Mouse (Mus musculus) liver, postnatal 0 days (tissue): ENCODE measurements at regions not wholly inside any gene's neighbourhood (a gene's known extent, or its start where the extent isn't known, plus 50 kb on each side); places are given as distances from the start of the nearest gene placed in this dataset.

Experiments
- CTCF ChIP-seq: sonication (generic); IDR thresholded peaks from 2 replicates; pipeline ENCODE4 v1.5.1; 2016; ENCODE audit warnings: antibody characterized with exemption, low read depth
- EP300 ChIP-seq: IDR thresholded peaks from 2 replicates; pipeline ENCODE4 v1.6.1; 2016; ENCODE audit warnings: antibody characterized with exemption, low read depth, mild to moderate bottlenecking

DNA sequence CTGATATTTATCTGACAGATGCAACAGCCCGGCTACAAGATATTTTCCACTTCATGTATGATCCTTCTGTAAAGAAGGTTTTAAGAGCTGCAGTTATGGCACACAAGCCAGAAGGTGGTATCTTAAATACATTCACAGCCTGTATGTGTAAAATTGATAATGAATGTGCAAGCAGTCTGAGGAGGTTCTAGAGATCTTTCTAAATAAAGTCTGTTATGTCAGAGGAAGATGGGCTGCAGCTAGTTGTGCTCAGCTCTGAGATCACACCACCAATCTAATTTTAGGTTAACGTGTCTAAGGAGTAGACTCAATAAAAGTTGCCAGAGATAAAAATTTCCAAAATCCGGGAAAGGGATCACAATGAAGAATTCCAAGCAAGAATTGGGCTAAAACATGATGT lies 218.8 kb downstream of the S1pr1 start:
- TF ChIP-seq CTCF (no peak), EP300 (no peak)
